Mouse (Mus musculus) megakaryocyte, adult 5-6 weeks (primary cell): Measurements from ENCODE around the gene Trim12c. TPM values are rescaled to one million over a fixed set of nuclear protein-coding genes. Genes with fewer than 3 reads are reported as not detected.

Experiments
- total RNA-seq, 2 experiments: library from RNA; stranded (forward) in 1 of 2; stranded (reverse) in 1 of 2; fragments of 153-499, 151-499 nt in 1 of 2; fragments of 221-1000, 200-1000 nt in 1 of 2; gene quantifications; 2 replicates each; pipeline versions ENCODE4 v1.2.3 to v1.2.4; 2015 to 2017

Trim12c gene
- total RNA-seq, 2 experiments from 2014 or later: 32.5 to 51.8 TPM

Other genes starting within 250 kb of the Trim12c start
- gene Olfr646, start 248.5 kb downstream of the Trim12c start, total RNA-seq (2015): not detected in 2 replicates
- gene Olfr646, start 248.5 kb downstream of the Trim12c start, total RNA-seq (2017): not detected in 2 replicates
- not detected in 2 replicates for gene Ubqln5, start 223.5 kb downstream of the Trim12c start, total RNA-seq (2015)
- gene Ubqln5, start 223.5 kb downstream of the Trim12c start, total RNA-seq (2017): not detected in 2 replicates
- gene Olfr643, start 216.0 kb downstream of the Trim12c start, total RNA-seq (2015): not detected in 2 replicates
- not detected in 2 replicates for gene Olfr643, start 216.0 kb downstream of the Trim12c start, total RNA-seq (2017)
- not detected in 2 replicates for gene Ubqln3, start 210.1 kb downstream of the Trim12c start, total RNA-seq (2015)
- gene Ubqln3, start 210.1 kb downstream of the Trim12c start, total RNA-seq (2017): not detected in 2 replicates
- not detected in 2 replicates for gene Ubqlnl, start 202.8 kb downstream of the Trim12c start, total RNA-seq (2015)
- not detected in 2 replicates for gene Ubqlnl, start 202.8 kb downstream of the Trim12c start, total RNA-seq (2017)
- not detected in 2 replicates for gene Olfm5, start 188.5 kb downstream of the Trim12c start, total RNA-seq (2015)
- gene Olfm5, start 188.5 kb downstream of the Trim12c start, total RNA-seq (2017): not detected in 2 replicates
- 0.16 and 0.38 TPM in 2 replicates for gene Olfr648, start 170.0 kb downstream of the Trim12c start, total RNA-seq (2015)
- gene Olfr648, start 170.0 kb downstream of the Trim12c start, total RNA-seq (2017): 0.04 TPM in 1 of 2 replicates, not detected in the other
- not detected in 2 replicates for gene Olfr649, start 157.4 kb downstream of the Trim12c start, total RNA-seq (2015)
- not detected in 2 replicates for gene Olfr649, start 157.4 kb downstream of the Trim12c start, total RNA-seq (2017)
- gene Trim6, start 134.6 kb downstream of the Trim12c start, total RNA-seq (2015): 0.31 and 0.50 TPM in 2 replicates
- 0.70 and 1.9 TPM in 2 replicates for gene Trim6, start 134.6 kb downstream of the Trim12c start, total RNA-seq (2017)
- 21.2 and 22.8 TPM in 2 replicates for gene Trim34a, start 108.9 kb downstream of the Trim12c start, total RNA-seq (2015)
- gene Trim34a, start 108.9 kb downstream of the Trim12c start, total RNA-seq (2017): 26.9 and 31.2 TPM in 2 replicates
- 12.2 and 13.9 TPM in 2 replicates for gene Trim5, start 65.3 kb downstream of the Trim12c start, total RNA-seq (2015)
- gene Trim5, start 65.3 kb downstream of the Trim12c start, total RNA-seq (2017): 12.9 and 13.9 TPM in 2 replicates
- gene Trim12a, start 37.9 kb downstream of the Trim12c start, total RNA-seq (2015): 130 and 137 TPM in 2 replicates
- gene Trim12a, start 37.9 kb downstream of the Trim12c start, total RNA-seq (2017): 147 and 166 TPM in 2 replicates
- gene Trim34b, start 23.9 kb downstream of the Trim12c start, total RNA-seq (2015): not detected in 2 replicates
- 0.98 TPM in 1 of 2 replicates, not detected in the other for gene Trim34b, start 23.9 kb downstream of the Trim12c start, total RNA-seq (2017)
- gene Trim30b, start 16.5 kb upstream of the Trim12c start, total RNA-seq (2015): 20.5 and 28.5 TPM in 2 replicates
- 18.2 and 23.0 TPM in 2 replicates for gene Trim30b, start 16.5 kb upstream of the Trim12c start, total RNA-seq (2017)
- gene Trim30c, start 47.5 kb upstream of the Trim12c start, total RNA-seq (2015): 2.0 and 2.8 TPM in 2 replicates
- gene Trim30c, start 47.5 kb upstream of the Trim12c start, total RNA-seq (2017): 3.9 and 5.7 TPM in 2 replicates
- 113 and 121 TPM in 2 replicates for gene Trim30a, start 111.8 kb upstream of the Trim12c start, total RNA-seq (2015)
- gene Trim30a, start 111.8 kb upstream of the Trim12c start, total RNA-seq (2017): 82.3 and 86.1 TPM in 2 replicates
- 43.3 and 43.8 TPM in 2 replicates for gene Trim30d, start 154.5 kb upstream of the Trim12c start, total RNA-seq (2015)
- 39.9 and 41.0 TPM in 2 replicates for gene Trim30d, start 154.5 kb upstream of the Trim12c start, total RNA-seq (2017)
- gene Olfr651, start 196.8 kb upstream of the Trim12c start, total RNA-seq (2015): not detected in 2 replicates
- gene Olfr651, start 196.8 kb upstream of the Trim12c start, total RNA-seq (2017): not detected in 2 replicates
- gene Olfr652, start 207.5 kb upstream of the Trim12c start, total RNA-seq (2015): not detected in 2 replicates
- gene Olfr652, start 207.5 kb upstream of the Trim12c start, total RNA-seq (2017): not detected in 2 replicates
- not detected in 2 replicates for gene Olfr653, start 224.0 kb upstream of the Trim12c start, total RNA-seq (2015)
- not detected in 2 replicates for gene Olfr653, start 224.0 kb upstream of the Trim12c start, total RNA-seq (2017)
- not detected in 2 replicates for gene Olfr654, start 233.7 kb upstream of the Trim12c start, total RNA-seq (2015)
- not detected in 2 replicates for gene Olfr654, start 233.7 kb upstream of the Trim12c start, total RNA-seq (2017)
- gene Olfr655, start 248.4 kb upstream of the Trim12c start, total RNA-seq (2015): not detected in 2 replicates
- gene Olfr655, start 248.4 kb upstream of the Trim12c start, total RNA-seq (2017): not detected in 2 replicates